Mouse (Mus musculus) erythroblast, embryonic 14.5 days (primary cell): Measurements from ENCODE around the gene Cd300ld2.

Experiments used
- GATA1 ChIP-seq: IDR thresholded peaks from 2 replicates; pipeline ENCODE4 v1.6.1; 2012; ENCODE audit warnings: low read length, inconsistent platforms, mixed read lengths
- TAL1 ChIP-seq: IDR thresholded peaks from 3 replicates; pipeline ENCODE4 v1.6.1; 2012; ENCODE audit warnings: low read length, inconsistent platforms, mixed read lengths

GRCm38 (mm10) chr11:115048259-115048658, 32.3 kb upstream of the Cd300ld2 start, which contains the start of gene Cd300ld3:
- TF ChIP-seq TAL1, result no peak
- TF ChIP-seq GATA1, result no peak
